8 mouse cellular contexts compared by ENCODE assay signal in genomic region chr2:161713024-161713423, GRCm38 (mm10).
"Had no signal": no experiment of that assay in that cellular context is flagged by ENCODE, and none has a peak within 500 bp of the region (broad histone marks: within the 10 kb centered on the region; RNA-seq: fewer than 3 reads in every experiment).

No protein-coding gene starts in this region.

- DNase-seq: kidney, postnatal 14 days; lung, adult 2 months; lung, postnatal 4 days; right cerebral cortex, postnatal 14 days; thymus, adult 2 months; thymus, postnatal 36 days had no signal

- ATAC-seq: lung, postnatal 0 days; midbrain, embryonic 15.5 days had no signal
